Mouse (Mus musculus) thymus, adult 2 months (tissue): ENCODE results near the gene Lpar4.

ENCODE experiments used
- CTCF ChIP-seq: fragments of 200-500 bp; IDR thresholded peaks from 2 replicates; pipeline ENCODE4 v1.5.1; 2012; ENCODE audit warnings: mild to moderate bottlenecking, control low read depth, low read length, moderate library complexity, borderline replicate concordance; ENCODE audit not compliant: control insufficient read depth, poor library complexity, insufficient read depth; ENCODE audit errors: extremely low read depth
- POLR2A ChIP-seq: fragments of 200-500 bp; IDR thresholded peaks from 2 replicates; pipeline ENCODE4 v1.6.1; 2012; ENCODE audit warnings: mild to moderate bottlenecking, low read length, control low read depth, moderate library complexity; ENCODE audit not compliant: control insufficient read depth, poor library complexity, insufficient read depth; ENCODE audit errors: extremely low read depth

GRCm38 (mm10) chrX:106871426-106871825, 49.0 kb upstream of the Lpar4 start:
- TF ChIP-seq CTCF, result no peak
- no peak for TF ChIP-seq POLR2A
